Mouse (Mus musculus) activated CD4-positive, CD25-positive, alpha-beta regulatory T cell (primary cell): ENCODE results near the gene Terf2ip. TPM values are rescaled to one million over a fixed set of nuclear protein-coding genes. Genes with fewer than 3 reads are reported as not detected.

ENCODE experiments used
- polyA plus RNA-seq, 2 experiments: library from polyadenylated mRNA; unstranded; fragments of 100-300 nt; shearing (Covaris generic); gene quantifications; one replicate each; pipeline ENCODE4 v1.2.1; 2017

Terf2ip gene
- polyA plus RNA-seq = 10 to 100 TPM; 28.8 to 36.3 TPM

DNA sequence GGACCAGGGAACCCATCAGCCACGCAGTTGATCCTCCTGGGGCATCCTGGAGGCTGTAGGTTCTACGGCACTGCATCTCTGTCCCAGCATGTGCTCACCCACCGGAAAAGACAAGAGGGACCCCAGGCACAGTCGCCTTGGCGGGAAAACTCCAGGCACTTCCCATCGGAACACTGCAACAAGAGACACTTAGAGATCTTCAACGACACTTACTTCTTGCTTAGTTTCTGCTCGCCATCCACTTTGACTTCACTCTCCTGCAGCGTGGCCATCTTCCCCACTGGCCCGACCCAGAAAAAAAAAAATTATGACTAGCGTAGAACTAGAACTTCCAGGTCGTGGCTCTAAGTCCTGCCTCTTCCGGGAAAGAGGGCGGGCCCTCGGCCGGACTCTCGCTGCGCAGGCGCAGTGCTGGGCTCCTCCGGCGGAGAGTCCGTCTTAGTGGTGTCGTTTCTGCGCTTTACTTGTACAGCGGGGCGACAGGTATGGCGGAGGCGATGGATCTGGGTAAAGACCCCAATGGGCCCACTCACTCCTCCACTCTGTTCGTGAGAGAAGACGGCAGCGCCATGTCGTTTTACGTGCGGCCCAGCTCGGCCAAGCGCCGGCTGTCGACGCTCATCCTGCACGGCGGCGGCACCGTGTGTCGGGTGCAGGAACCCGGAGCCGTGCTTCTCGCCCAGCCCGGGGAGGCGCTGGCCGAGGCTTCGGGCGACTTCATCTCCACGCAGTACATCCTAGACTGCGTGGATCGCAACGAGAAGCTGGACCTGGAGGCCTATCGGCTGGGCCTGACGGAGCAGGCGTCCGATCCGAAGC is at the start of gene Terf2ip, which contains the start of gene Kars:
TSS of gene Terf2ip (plus strand) at position 402 of the 819 bp plus-strand sequence.
TSS of gene Kars (minus strand) at position 327 of the 819 bp plus-strand sequence.

DNA sequence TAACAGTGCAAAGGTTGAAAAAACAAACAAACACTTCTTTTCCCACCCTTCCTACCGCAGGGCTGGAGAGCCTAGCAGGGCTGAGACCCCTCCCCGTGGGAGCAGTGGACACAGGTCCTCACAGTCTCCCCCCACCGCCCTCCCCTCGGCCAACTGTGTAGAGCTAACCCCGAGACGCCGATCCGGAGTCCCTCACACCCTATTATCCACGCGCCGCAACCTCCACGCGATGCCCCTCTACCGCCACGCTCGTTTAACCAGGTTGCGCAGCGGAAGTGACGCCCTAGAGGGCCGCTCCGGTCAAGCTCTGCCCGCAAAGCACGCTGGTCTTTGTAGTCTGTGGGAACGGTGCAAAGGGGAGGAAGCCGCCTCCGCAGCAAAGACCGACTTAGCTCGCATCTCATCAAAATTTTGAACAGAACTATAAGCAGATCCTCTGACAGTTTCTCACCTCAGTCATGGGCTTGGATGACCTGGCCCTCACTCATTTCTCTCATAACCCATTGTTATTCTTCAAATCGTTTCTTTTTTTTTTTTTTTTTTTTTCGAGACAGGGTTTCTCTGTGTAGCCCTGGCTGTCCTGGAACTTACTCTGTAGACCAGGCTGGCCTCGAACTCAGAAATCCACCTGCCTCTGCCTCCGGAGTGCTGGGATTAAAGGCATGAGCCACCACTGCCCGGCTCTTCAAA is 19.0 kb upstream of the Terf2ip start, which contains the start of gene Adat1:
TSS of gene Adat1 (minus strand) at position 290 of the 690 bp plus-strand sequence.

GRCm38 (mm10) chr8:112014936-112015335 is 3.7 kb downstream of the Terf2ip start, which contains the start of gene Gm6793:
Gene Gm6793 (minus strand): TSS chr8:112015036.

Other genes starting within 250 kb of the Terf2ip start
- gene Cfdp1, start 157.1 kb upstream of the Terf2ip start, polyA plus RNA-seq = 10 to 100 TPM; 98.2 TPM
- under 1 TPM; 0.90 to 0.98 TPM for gene Tmem170, start 134.6 kb upstream of the Terf2ip start, polyA plus RNA-seq
- gene Chst5, start 101.0 kb upstream of the Terf2ip start, polyA plus RNA-seq = under 1 TPM in 1 of 2 experiments, not detected in 1; 0.23 TPM
- gene Tmem231, start 77.5 kb upstream of the Terf2ip start, polyA plus RNA-seq = 1 to 10 TPM in 1 of 2 experiments, under 1 TPM in 1; 0.60 to 2.6 TPM
- 100 to 1,000 TPM; 310 to 343 TPM for gene Gabarapl2, start 70.7 kb upstream of the Terf2ip start, polyA plus RNA-seq
- 1 to 10 TPM; 4.9 to 6.9 TPM for gene Adat1, start 19.1 kb upstream of the Terf2ip start, polyA plus RNA-seq
- 100 to 1,000 TPM in 1 of 2 experiments, 10 to 100 TPM in 1; 99.8 to 104 TPM for gene Kars, start 75 bp upstream of the Terf2ip start, polyA plus RNA-seq
- 1 to 10 TPM; 1.4 to 1.6 TPM for gene Gm6793, start 3.6 kb downstream of the Terf2ip start, polyA plus RNA-seq